Mouse (Mus musculus): ENCODE data around the gene Myrip. TPM values are rescaled to one million over a fixed set of nuclear protein-coding genes. Genes with fewer than 3 reads are reported as not detected.
"Not testable (repeated sequence)": the region's sequence is repeated elsewhere in the genome, so short reads cannot be mapped to it uniquely, and the experiment has no call there.

Myrip gene
- polyA plus RNA-seq, 1 experiment from 2014 or later: 0.72 TPM

DNA sequence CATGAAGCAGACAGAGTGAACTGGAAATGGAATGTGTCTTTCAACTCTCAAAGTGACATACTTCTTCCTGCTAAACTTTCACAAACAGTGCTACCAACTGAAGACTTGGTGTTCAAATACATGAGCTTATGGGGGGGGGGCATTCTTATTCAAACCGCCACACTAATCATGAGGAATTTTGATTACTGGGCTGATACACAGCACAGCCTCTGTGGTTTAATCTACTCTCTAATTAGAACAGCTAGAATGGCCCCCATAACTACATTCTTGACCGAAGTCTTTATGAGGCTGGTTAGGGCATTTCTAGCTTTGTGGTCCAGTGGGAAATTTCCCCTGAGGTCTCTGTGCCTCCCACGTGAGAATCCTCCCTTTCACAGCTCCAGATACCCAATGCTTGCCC, 13.9 kb downstream of the Myrip start:
- 48% methylated on average over 3 of the region's 3 CpGs for WGBS
- no peaks in the 10 kb centered on the region for H3K4me1 ChIP-seq (ENCODE audit: control insufficient read depth, insufficient read depth, low read length)
- DNase-seq (ENCODE audit: low spot score): peak; percentile 47
- no peak overlapping the region for H3K9ac ChIP-seq (ENCODE audit: low read depth, low read length)
- H3K4me3 ChIP-seq (ENCODE audit: low read depth, low read length): no peak overlapping the region
- H3K4me2 ChIP-seq (ENCODE audit: low read depth, low read length): no peak overlapping the region
- H3K9me3 ChIP-seq (ENCODE audit: control insufficient read depth, low read length): 0 out of 2 replicates have a peak, but pooled peaks cover 3% of the 10 kb centered on the region
- H3K27ac ChIP-seq (replicated peaks; ENCODE audit: low read depth, low read length): no peak overlapping the region
- no peak; the same call in 1 of the 2 replicates for ATAC-seq (ENCODE audit: low read depth)
- no peaks in the 10 kb centered on the region for H3K36me3 ChIP-seq (ENCODE audit: control insufficient read depth, insufficient read depth, low read length)
- no peaks in the 10 kb centered on the region for H3K27me3 ChIP-seq (replicated peaks; ENCODE audit: control insufficient read depth, insufficient read depth, low read length)

- ATAC-seq (ENCODE audit: low read depth) (no peak), DNase-seq (ENCODE audit: low spot score) (no peak)
- WGBS: 74% methylated on average over 9 of the region's 9 CpGs
- Histone ChIP-seq H3K27ac (replicated peaks; ENCODE audit: low read depth, low read length) (no peak overlapping the region), H3K4me3 (ENCODE audit: low read depth, low read length) (no peak overlapping the region), H3K4me1 (ENCODE audit: control insufficient read depth, insufficient read depth, low read length) (no peaks in the 10 kb centered on the region), H3K36me3 (ENCODE audit: control insufficient read depth, insufficient read depth, low read length) (no peaks in the 10 kb centered on the region), H3K27me3 (replicated peaks; ENCODE audit: control insufficient read depth, insufficient read depth, low read length) (no peaks in the 10 kb centered on the region), H3K9ac (ENCODE audit: low read depth, low read length) (no peak overlapping the region), H3K4me2 (ENCODE audit: low read depth, low read length) (no peak overlapping the region), H3K9me3 (ENCODE audit: control insufficient read depth, low read length) (0 out of 2 replicates have a peak, but pooled peaks cover 3% of the 10 kb centered on the region)
These were observed 17.8 kb downstream of the Myrip start for GRCm38 (mm10) chr9:120319099-120319498.

- Histone ChIP-seq H3K27ac (replicated peaks; ENCODE audit: low read depth, low read length) (no peak overlapping the region), H3K36me3 (ENCODE audit: control insufficient read depth, insufficient read depth, low read length) (no peaks in the 10 kb centered on the region), H3K4me3 (ENCODE audit: low read depth, low read length) (no peak overlapping the region), H3K9me3 (ENCODE audit: control insufficient read depth, low read length) (0 out of 2 replicates have a peak, but pooled peaks cover 3% of the 10 kb centered on the region), H3K4me1 (ENCODE audit: control insufficient read depth, insufficient read depth, low read length) (no peaks in the 10 kb centered on the region), H3K27me3 (replicated peaks; ENCODE audit: control insufficient read depth, insufficient read depth, low read length) (no peaks in the 10 kb centered on the region), H3K4me2 (ENCODE audit: low read depth, low read length) (no peak overlapping the region), H3K9ac (ENCODE audit: low read depth, low read length) (no peak overlapping the region)
- ATAC-seq (ENCODE audit: low read depth): no peak
- 86% methylated on average over 2 of the region's 2 CpGs for WGBS
- no peak for DNase-seq (ENCODE audit: low spot score)
These were observed 19.3 kb downstream of the Myrip start for GRCm38 (mm10) chr9:120320573-120320972.

DNA sequence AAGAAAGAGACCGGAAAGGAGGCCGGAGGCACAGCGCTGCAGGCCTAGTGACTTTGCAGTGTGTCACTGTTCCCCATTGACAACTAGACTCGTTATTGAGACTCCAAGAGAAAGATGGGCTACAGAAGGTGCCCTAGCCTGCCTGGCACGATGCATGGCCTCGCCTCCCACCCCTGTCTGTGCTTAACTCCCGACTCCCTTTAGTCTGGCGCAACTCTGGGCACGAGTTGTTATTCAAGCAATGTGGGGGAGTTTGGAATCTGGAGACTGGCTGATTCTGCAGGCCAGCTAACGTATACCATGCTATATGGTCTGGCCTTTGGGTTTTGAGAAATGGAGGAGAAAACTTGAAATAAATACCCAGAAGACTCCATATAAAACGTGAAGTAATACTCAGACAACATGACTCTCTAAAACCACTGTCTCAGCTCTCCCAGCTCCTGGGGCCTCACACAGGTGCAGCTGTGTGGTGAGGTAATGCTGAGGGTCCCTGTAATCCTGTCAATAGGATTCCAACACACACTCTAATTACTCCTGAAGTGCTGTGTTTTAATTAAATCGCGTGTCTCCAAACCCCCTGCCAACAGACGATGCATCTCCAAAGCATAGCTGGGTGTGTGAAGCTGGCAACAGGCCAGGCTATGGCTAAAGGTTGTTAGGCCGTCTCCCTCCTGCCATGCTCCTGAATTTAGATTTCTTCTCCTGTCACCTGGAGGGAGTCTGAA, 21.6 kb downstream of the Myrip start:
- no peak overlapping the region for H3K9ac ChIP-seq (ENCODE audit: low read depth, low read length)
- H3K9me3 ChIP-seq (ENCODE audit: control insufficient read depth, low read length): peaks cover 6% of the 10 kb centered on the region; the same call in 1 of the 2 replicates
- H3K4me1 ChIP-seq (ENCODE audit: control insufficient read depth, insufficient read depth, low read length): no peaks in the 10 kb centered on the region
- WGBS: 78% methylated on average over 15 of the region's 15 CpGs
- H3K4me2 ChIP-seq (ENCODE audit: low read depth, low read length): no peak overlapping the region
- ATAC-seq (ENCODE audit: low read depth) (no peak), DNase-seq (ENCODE audit: low spot score) (no peak)
- H3K4me3 ChIP-seq (ENCODE audit: low read depth, low read length): no peak overlapping the region
- no peak overlapping the region for H3K27ac ChIP-seq (replicated peaks; ENCODE audit: low read depth, low read length)
- H3K27me3 ChIP-seq (replicated peaks; ENCODE audit: control insufficient read depth, insufficient read depth, low read length): no peaks in the 10 kb centered on the region
- H3K36me3 ChIP-seq (ENCODE audit: control insufficient read depth, insufficient read depth, low read length): no peaks in the 10 kb centered on the region

DNA sequence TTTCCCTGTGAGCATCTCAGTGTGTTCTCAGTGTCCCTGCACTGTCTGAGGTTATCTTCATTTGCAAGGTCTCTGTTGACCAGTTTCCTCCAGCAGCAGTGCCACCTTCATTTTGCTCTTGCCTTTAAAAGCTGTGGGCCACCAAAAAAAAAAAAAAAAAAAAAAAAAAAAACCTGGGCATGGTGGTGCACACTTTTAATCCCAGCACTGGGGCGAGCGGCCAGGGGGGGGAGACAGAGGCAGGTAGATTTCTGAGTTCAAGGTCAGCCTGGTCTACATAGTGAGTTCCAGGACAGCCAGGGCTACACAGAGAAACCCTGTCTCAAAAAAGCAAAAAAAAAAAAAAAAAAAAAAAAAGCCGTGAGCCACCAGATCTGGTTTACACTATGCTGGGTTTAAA, 29.7 kb downstream of the Myrip start:
- H3K27ac ChIP-seq (replicated peaks; ENCODE audit: low read depth, low read length); H3K9ac ChIP-seq (ENCODE audit: low read depth, low read length); H3K9me3 ChIP-seq (ENCODE audit: control insufficient read depth, low read length); H3K4me3 ChIP-seq (ENCODE audit: low read depth, low read length); H3K4me2 ChIP-seq (ENCODE audit: low read depth, low read length); H3K27me3 ChIP-seq (replicated peaks; ENCODE audit: control insufficient read depth, insufficient read depth, low read length); H3K4me1 ChIP-seq (ENCODE audit: control insufficient read depth, insufficient read depth, low read length); ATAC-seq (ENCODE audit: low read depth); DNase-seq (ENCODE audit: low spot score); H3K36me3 ChIP-seq (ENCODE audit: control insufficient read depth, insufficient read depth, low read length): not testable (repeated sequence)
- 94% methylated on average over 3 of the region's 3 CpGs for WGBS

- ATAC-seq (ENCODE audit: low read depth) (no peak), DNase-seq (ENCODE audit: low spot score) (no peak)
- Histone ChIP-seq H3K27me3 (replicated peaks; ENCODE audit: control insufficient read depth, insufficient read depth, low read length) (no peaks in the 10 kb centered on the region), H3K4me1 (ENCODE audit: control insufficient read depth, insufficient read depth, low read length) (no peaks in the 10 kb centered on the region), H3K4me2 (ENCODE audit: low read depth, low read length) (no peak overlapping the region), H3K4me3 (ENCODE audit: low read depth, low read length) (no peak overlapping the region), H3K9ac (ENCODE audit: low read depth, low read length) (no peak overlapping the region), H3K9me3 (ENCODE audit: control insufficient read depth, low read length) (no peaks in the 10 kb centered on the region), H3K36me3 (ENCODE audit: control insufficient read depth, insufficient read depth, low read length) (no peaks in the 10 kb centered on the region), H3K27ac (replicated peaks; ENCODE audit: low read depth, low read length) (no peak overlapping the region)
- 44% methylated on average over 4 of the region's 4 CpGs for WGBS
These were observed 36.9 kb downstream of the Myrip start for GRCm38 (mm10) chr9:120338172-120338571.

DNA sequence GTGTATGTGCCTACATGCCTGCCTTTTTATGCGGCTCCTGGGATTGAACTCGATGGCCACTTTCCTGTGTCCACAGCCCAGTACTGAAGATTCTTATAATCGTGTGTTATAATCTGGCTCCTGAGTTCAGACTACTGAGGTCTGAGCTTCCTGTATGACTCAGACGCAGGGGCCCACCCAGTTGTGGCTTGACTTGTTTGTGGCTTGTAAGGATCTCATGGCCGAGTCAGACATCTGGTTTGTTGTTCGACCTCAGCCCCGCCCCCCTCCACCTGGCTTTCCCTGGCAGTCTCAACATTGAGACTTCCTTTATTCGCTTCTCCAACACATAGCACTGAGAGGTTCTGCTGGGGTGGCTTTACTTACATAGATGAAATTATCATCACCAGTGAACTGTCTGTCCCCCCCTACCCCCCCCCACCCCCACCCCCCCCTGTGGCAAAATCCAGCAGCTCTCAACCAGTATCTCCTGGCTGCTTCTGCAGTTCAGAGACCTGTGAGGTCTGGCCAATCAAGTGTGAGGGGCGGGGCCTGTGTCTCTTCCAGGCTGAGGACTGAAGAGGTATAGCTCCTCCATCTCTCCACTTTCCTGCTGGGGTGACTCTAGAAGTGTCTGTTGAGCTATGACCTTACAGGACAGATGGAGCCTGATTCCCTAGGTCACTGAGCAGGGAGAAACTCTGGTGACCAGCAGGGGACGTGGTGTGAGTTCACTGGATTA, 38.8 kb downstream of the Myrip start:
- Histone ChIP-seq H3K9me3 (ENCODE audit: control insufficient read depth, low read length) (no peaks in the 10 kb centered on the region), H3K4me3 (ENCODE audit: low read depth, low read length) (no peak overlapping the region), H3K36me3 (ENCODE audit: control insufficient read depth, insufficient read depth, low read length) (no peaks in the 10 kb centered on the region), H3K4me1 (ENCODE audit: control insufficient read depth, insufficient read depth, low read length) (no peaks in the 10 kb centered on the region), H3K9ac (ENCODE audit: low read depth, low read length) (no peak overlapping the region), H3K4me2 (ENCODE audit: low read depth, low read length) (no peak overlapping the region), H3K27ac (replicated peaks; ENCODE audit: low read depth, low read length) (no peak overlapping the region), H3K27me3 (replicated peaks; ENCODE audit: control insufficient read depth, insufficient read depth, low read length) (no peaks in the 10 kb centered on the region)
- DNase-seq (ENCODE audit: low spot score) (peak; percentile 46), ATAC-seq (ENCODE audit: low read depth) (peak; percentile 47; the same call in 1 of the 2 replicates)
- 60% methylated on average over 10 of the region's 10 CpGs for WGBS

- Histone ChIP-seq H3K36me3 (ENCODE audit: control insufficient read depth, insufficient read depth, low read length) (no peaks in the 10 kb centered on the region), H3K4me1 (ENCODE audit: control insufficient read depth, insufficient read depth, low read length) (no peaks in the 10 kb centered on the region), H3K9ac (ENCODE audit: low read depth, low read length) (no peak overlapping the region), H3K4me2 (ENCODE audit: low read depth, low read length) (no peak overlapping the region), H3K4me3 (ENCODE audit: low read depth, low read length) (no peak overlapping the region), H3K9me3 (ENCODE audit: control insufficient read depth, low read length) (no peaks in the 10 kb centered on the region), H3K27ac (replicated peaks; ENCODE audit: low read depth, low read length) (no peak overlapping the region), H3K27me3 (replicated peaks; ENCODE audit: control insufficient read depth, insufficient read depth, low read length) (no peaks in the 10 kb centered on the region)
- DNase-seq (ENCODE audit: low spot score): no peak
- WGBS: 52% methylated on average over 4 of the region's 4 CpGs
- ATAC-seq (ENCODE audit: low read depth): no peak
These were observed 41.9 kb downstream of the Myrip start for GRCm38 (mm10) chr9:120343123-120343790.
